Mouse (Mus musculus) layer of hippocampus, adult 11-12 months (tissue): ENCODE measurements around the gene Med11.

Source experiments
- DNase-seq: peaks from one replicate; pipeline ENCODE4 v3.0.0; 2022; ENCODE audit warnings: low spot score

The Med11 gene

GRCm38 (mm10) chr11:70502018-70502417 lies 50.3 kb downstream of the Med11 start:
- no peak for DNase-seq
